Mouse (Mus musculus): ENCODE results near the gene Car6.

Gene Car6

DNA sequence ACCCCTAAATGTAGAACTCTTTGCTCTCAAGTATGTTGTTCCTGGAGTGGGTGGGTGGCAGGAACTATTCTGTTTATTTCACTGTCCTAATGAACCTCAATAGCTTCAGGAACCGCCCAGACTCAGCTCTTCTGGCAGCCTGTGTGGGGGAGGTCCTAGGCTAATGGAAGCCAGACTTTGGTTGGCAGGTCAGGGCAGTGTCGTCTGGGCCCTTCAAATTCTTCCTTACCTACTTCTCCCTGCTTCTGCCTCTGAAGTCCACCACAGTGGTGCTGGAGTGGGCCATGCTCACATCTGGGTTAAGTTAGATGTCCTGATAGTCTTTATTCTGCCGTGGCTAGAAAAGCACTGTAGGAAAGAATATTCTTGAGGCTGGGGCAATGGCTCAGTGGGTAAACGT, 23.0 kb downstream of the Car6 start:
- DNase-seq: no peak

GRCm38 (mm10) chr4:150177122-150177521, 24.0 kb downstream of the Car6 start:
- no peak for DNase-seq

DNA sequence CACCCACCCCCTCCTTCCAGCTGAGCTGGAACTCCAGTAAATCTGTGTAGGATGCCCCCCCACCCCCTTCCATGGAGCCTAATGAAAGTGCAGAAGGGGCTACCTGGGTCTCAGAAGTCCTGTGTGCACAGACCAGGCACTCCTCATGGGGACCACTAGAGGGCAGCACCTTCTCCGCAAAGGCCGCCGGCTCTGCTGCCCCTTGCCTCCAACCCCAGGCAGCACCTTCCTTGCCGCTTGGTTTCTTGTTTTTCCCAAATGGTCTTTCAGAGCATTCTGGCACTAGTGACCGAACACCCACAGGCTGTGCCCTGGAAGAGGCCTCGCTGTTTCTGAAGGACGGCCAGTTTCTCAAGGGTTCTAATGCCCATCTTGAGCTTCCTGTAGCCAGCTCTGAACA, 24.6 kb downstream of the Car6 start:
- DNase-seq: peak; percentile 6 to 21

- no peak for DNase-seq
Observed at GRCm38 (mm10) chr4:150174027-150174426, 27.1 kb downstream of the Car6 start.

- peak; percentile 17 to 19 for DNase-seq
Observed at GRCm38 (mm10) chr4:150173281-150173680, 27.9 kb downstream of the Car6 start.

- no peak for DNase-seq
Observed at GRCm38 (mm10) chr4:150172107-150172506, 29.0 kb downstream of the Car6 start.

- no peak for DNase-seq
Observed at GRCm38 (mm10) chr4:150168406-150168805, 32.7 kb downstream of the Car6 start.

DNA sequence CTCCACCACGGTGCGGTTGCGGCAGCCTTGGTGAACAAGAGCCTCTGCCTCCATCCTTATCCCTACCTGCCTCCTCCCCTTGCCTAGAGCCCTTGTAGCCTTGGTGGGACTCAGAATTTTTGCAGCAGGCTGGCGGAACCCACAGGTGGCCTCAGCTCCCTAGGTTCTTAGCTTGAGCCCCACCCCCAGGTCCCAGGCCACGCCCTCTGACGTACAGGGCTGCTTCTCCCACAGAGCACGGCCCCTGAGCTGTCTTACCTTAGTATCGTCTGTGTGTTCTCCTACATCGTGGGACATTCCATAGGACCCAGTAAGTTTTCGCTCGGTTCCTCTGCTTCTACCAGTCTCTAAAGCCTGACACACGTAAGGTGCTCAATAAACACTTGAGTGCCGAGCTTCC, 36.3 kb downstream of the Car6 start:
- DNase-seq: peak; percentile 21 to 31

GRCm38 (mm10) chr4:150162561-150163169, 38.5 kb downstream of the Car6 start:
- DNase-seq: no peak

- DNase-seq: no peak
Observed at GRCm38 (mm10) chr4:150159458-150159857, 41.7 kb downstream of the Car6 start.

DNA sequence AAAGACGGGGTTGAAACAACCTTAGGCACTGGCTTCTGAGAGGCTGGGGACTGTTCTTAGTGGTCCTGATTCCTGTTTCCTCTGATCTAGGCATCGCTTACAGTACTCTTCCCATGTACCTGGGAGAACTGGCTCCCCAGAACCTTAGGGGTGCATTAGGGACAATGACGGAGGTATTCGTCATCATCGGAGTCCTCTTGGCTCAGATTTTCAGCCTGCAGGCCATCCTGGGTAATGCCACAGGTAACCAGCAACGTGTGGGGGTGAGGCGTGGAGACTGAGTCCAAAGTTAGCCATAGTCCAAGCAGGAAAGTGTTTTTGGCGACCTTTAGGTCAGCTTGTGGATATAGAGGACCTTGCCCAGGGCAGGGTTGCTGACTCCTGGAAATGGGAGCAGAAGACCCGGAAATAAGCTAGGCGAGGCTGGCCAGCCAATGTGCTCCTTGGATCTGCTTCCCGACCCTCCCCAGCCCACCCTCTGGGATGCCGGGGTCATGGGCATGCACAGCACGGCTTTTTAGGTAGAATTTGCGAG, 43.7 kb downstream of the Car6 start:
- DNase-seq: no peak

- no peak for DNase-seq
Observed at GRCm38 (mm10) chr4:150155731-150156130, 45.4 kb downstream of the Car6 start.

GRCm38 (mm10) chr4:150155301-150155700, 45.8 kb downstream of the Car6 start:
- no peak for DNase-seq

DNA sequence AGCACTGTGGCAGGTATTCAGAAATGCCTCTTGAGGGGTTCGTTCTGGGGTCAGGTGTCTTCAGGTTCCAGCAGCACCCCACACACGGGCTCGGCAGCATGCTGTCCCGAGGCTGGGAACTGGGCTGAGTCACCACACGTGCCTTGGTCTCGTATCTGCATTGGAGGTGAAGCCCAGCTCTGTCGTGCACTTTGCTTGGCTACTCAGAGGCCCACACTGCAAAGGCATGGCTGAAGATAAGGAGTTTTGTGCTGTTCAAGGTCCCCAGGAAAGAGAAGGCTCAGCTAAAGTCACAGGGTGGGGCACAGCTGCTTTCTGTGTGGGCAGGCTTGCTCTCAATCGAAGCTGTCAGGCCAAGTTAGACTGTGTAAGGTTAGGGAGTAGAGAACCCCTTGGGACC, 48.6 kb downstream of the Car6 start:
- no peak for DNase-seq

GRCm38 (mm10) chr4:150151045-150151444, 50.1 kb downstream of the Car6 start:
- DNase-seq: no peak

DNA sequence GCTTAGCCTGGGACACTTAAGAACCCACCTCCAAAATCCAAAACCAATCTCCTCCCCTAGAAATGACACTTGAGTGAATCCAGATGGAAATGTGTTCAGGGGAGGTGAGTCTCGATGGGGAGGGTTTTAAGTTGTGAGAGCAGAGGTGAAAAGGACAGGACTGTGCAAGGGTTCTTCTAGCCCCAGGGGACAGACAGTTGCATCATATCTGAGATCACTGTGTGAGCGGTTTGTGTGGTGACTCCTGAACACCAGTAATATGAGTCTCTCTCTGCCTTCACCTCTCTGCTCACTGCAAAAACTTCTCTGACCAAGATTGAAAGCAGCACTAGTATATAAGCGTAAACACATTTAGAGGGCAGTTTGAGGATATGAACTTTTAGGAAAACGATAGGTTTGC, 54.8 kb downstream of the Car6 start:
- no peak for DNase-seq

DNA sequence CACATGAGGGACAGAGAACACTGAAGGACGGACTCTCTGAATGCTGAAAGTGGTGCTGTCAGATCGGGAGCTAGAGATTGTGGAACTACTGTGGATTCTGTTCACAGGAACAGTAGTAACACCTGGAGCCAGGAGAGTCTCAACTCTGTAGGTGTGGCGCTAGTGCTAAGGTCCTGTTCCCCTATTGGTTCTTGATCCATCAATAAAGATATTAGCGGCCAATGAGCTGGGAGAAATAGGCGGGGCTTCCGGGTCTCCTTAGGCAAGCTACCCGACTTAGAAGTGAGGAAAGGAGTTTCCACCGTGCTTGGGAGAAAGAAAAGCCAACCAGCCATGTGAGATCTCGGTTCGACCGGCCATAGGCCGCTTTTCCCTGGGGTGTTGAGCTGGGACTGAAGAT, 56.9 kb downstream of the Car6 start:
- DNase-seq: peak; percentile 13 to 28

GRCm38 (mm10) chr4:150140346-150140745, 60.8 kb downstream of the Car6 start:
- no peak for DNase-seq

DNA sequence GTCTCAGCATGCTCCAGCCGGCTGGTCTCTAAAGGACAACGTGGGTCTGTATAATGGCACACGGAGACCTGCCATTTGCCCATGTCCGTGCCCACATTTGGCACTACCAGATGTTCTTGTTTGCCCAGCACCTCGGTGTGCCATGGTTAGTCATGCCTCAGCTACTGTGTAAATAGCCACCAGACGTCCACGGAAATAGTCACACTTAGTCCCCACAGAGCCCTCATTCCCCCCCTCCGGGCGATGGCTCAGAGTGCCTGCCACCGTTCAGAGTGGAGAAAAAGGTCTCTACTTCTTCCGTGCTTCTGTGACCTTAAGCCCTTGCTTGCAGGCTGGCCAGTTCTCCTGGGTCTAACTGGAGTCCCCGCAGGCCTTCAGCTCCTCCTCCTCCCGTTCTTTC, 62.0 kb downstream of the Car6 start:
- peak in 1 of 2 experiments; percentile 31 for DNase-seq

DNA sequence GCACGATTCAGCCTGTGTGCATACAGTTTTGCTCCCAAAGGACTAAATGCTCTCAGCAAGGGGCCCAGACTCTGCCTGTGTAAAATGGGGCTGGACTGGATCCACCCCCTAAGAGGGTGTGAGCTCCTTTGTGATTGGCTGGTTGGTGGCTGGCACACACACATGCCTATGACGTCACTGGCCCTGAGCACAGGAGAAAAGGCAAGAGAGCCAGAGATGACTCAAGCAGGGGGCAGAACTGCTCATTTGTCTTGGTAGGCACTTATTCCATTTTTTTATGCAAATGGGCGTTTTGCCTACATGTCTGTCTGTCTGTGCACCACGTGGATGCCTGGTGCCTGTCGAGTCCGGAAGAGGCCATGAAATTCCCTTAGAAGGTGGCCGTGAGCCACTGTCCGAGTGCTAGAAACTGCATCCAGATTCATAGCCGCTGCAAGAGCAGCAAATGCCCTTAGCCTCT, 63.0 kb downstream of the Car6 start:
- DNase-seq: peak; percentile 66 to 68

DNA sequence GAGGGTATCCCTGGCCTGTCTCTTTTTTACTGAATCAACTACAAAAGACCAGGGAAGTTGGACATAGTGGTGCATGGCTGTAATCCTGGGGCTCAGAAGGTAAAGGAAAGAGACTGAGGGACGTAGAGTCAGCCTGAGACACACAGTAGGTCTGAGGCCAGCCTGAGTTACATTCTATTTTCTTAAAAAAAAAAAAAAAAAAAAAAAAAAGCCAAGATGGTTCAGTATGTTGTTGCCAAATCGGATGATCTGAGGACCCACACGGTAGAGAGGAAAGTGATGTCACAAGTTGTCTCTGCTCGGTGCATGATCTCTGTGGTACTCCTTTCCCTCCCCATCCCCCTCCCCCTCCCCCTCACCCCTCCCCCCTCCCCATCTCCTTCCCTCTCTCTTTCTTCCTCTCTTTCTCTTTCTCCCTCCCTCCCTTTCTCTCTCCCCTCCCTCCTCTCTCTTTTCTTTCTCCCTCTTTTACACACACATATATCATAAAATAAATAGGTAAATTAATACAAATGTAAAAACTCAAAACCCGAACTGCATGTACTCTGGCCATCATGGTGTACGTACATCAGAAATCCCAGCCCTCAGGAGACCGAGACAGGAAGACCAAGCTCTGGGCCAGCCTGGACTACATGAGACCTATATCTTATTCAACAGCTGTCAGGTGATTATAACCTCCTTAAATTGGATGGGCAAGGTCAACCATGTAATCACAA, 63.6 kb downstream of the Car6 start:
- DNase-seq: no peak
